Mouse (Mus musculus) heart, adult 9 months (tissue): Measurements from ENCODE around the gene Lmnb2.

Experiments
- DNase-seq, 2 experiments: peaks; one replicate each; pipeline ENCODE4 v3.0.0; 2022; ENCODE audit warnings: low spot score in 2 of 2

Lmnb2 gene

DNA sequence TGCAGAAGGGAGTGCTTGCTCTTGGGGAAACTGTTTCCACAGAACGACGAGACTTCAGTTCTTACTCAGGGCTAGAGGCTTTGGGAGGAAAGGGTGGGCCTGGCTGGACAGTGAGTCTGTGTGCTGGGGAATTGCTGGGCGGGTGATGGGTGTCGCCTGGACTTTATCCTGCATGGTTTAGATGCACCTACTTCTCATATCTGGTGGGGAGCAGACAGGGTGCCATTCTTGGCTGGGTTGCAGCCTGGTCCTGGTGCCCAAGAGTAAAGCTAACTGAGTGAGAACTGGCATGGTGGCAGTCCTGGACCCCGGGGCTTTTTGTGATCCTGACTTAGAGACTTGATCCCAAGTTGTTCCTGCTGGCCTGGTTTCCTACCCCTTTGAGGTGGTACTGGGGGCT, 61.1 kb downstream of the Lmnb2 start:
- no peak for DNase-seq

GRCm38 (mm10) chr10:80856267-80856666, 61.8 kb downstream of the Lmnb2 start:
- peak in 1 of 2 experiments; percentile 43 for DNase-seq

DNA sequence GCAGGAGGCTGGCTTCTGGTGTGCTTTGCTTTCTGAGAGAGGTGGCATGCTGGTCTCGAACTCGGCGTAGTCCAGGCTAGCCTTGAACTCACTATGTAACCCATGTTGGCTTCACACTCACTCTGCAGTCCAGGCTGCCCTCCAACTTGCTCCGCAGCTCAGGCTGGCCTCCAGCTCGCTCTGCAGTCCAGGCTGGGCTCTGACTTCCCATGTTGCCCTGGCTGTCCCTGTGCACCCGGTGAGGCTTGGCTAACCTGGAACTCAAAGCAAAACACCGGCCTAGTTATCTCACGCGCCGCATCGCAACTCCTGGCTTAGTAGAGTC, 62.3 kb downstream of the Lmnb2 start:
- DNase-seq: no peak

DNA sequence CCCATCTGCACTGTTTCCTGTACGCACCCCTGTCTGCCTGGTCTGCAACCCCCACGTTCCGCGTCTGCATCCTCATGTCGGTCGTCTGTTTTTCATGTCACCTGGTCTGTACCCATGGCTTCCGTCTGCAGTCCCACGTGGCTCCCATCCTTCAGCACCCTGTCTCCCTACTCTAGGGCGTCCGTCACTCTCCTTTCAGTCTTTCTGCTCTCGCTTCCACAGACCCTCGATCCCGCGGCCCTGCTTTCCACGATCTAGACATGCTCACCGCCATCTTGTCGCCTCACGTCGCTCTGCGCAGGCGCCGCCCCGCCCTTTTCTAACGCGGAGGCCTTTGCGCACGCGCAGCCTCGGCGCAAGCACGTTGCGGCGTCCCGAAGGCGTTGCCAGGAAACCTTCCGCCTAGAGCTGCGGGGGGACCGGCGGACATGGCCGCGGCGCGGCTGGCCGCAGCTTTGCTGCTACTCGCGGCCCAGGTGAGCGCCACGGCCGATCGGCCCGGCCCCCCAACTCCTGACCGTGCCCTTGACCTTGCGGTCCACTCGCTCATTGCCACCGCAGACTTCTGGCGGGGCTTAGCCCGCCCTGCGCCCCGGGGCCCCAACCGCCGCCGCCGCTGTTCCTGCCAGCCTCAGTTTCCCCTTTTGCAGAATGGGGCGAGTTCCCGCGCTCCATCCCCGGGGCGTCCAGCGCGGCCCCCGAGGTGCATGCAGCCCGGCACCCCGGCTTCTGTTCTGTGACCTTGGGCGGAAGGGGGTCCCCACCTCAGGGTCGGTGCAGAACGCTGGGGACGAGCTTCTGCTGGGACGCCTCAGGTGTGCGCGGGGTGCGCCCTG, 62.9 kb downstream of the Lmnb2 start, which contains the start of the genes Lsm7 and Sppl2b:
Lsm7 (minus strand) TSS at position 297 of the 836 bp plus-strand sequence.
Sppl2b (plus strand) TSS at position 363 of the 836 bp plus-strand sequence.
- DNase-seq: peak; percentile 95 to 96
